ENCODE assay signal across 8 mouse cellular contexts in genomic region chr2:31458989-31459936, GRCm38 (mm10). TPM values are rescaled to one million over a fixed set of nuclear protein-coding genes. Genes with fewer than 3 reads are reported as not detected.
DNase-seq lines count a peak whose midpoint lies in the region; ATAC-seq and TF ChIP-seq lines count a peak whose summit lies in the region.

No protein-coding gene starts in this region.

- H3K27me3 ChIP-seq in lung, embryonic 16.5 days (ENCODE audit: control insufficient read depth, insufficient read depth, low read depth, low read length): peaks cover 9% of the 10 kb centered on the region
- peaks cover 29% of the 10 kb centered on the region for H3K27me3 ChIP-seq in embryonic facial prominence, embryonic 15.5 days
- peaks cover 57% of the 10 kb centered on the region for H3K27me3 ChIP-seq in limb, embryonic 10.5 days (ENCODE audit: low read depth, poor library complexity, severe bottlenecking)
- H3K27me3 ChIP-seq in neural tube, embryonic 15.5 days (replicated peaks): peaks cover 56% of the 10 kb centered on the region
- peaks cover 1% of the 10 kb centered on the region; the same call in 1 of the 2 replicates for H3K27me3 ChIP-seq in cerebellum, adult 2 months (ENCODE audit: control insufficient read depth, insufficient read depth, low read length)

- no peak for TF ChIP-seq CTCF in cerebellum, adult 2 months (IDR thresholded peaks at IDR 0.05; ENCODE audit: borderline replicate concordance, insufficient read depth, low read depth, low read length)

- TF ChIP-seq POLR2A in cerebellum, adult 2 months (IDR thresholded peaks at IDR 0.05; ENCODE audit: borderline replicate concordance, insufficient read depth, low read length): no peak

- H3K4me1 ChIP-seq in lung, embryonic 16.5 days (replicated peaks; ENCODE audit: control insufficient read depth, insufficient read depth, low read length): peaks cover 39% of the 10 kb centered on the region
- peaks cover 25% of the 10 kb centered on the region for H3K4me1 ChIP-seq in embryonic facial prominence, embryonic 15.5 days
- H3K4me1 ChIP-seq in limb, embryonic 10.5 days: peaks cover 40% of the 10 kb centered on the region
- peaks cover 14% of the 10 kb centered on the region for H3K4me1 ChIP-seq in neural tube, embryonic 15.5 days
- H3K4me1 ChIP-seq in cerebellum, adult 2 months (ENCODE audit: control insufficient read depth, insufficient read depth, low read length): no peaks in the 10 kb centered on the region

- H3K36me3 ChIP-seq in lung, embryonic 16.5 days (ENCODE audit: control insufficient read depth, insufficient read depth, low read length): no peaks in the 10 kb centered on the region
- no peaks in the 10 kb centered on the region for H3K36me3 ChIP-seq in embryonic facial prominence, embryonic 15.5 days
- H3K36me3 ChIP-seq in limb, embryonic 10.5 days: no peaks in the 10 kb centered on the region
- no peaks in the 10 kb centered on the region for H3K36me3 ChIP-seq in neural tube, embryonic 15.5 days

- H3K27ac ChIP-seq in lung, embryonic 16.5 days (ENCODE audit: low read length): peak overlapping the region; percentile 95
- H3K27ac ChIP-seq in embryonic facial prominence, embryonic 15.5 days (replicated peaks): 0 out of 2 replicates have a peak overlapping the region, but pooled peaks have one; percentile 29
- H3K27ac ChIP-seq in limb, embryonic 10.5 days: no peak overlapping the region; the same call in 1 of the 2 replicates
- H3K27ac ChIP-seq in neural tube, embryonic 15.5 days (replicated peaks): no peak overlapping the region
- no peak overlapping the region for H3K27ac ChIP-seq in cerebellum, adult 2 months (ENCODE audit: insufficient read depth, low read length)

- intact Hi-C loops in left cerebral cortex, postnatal 36 days (cut with DNase I): no loop called here

- no peak for DNase-seq in lung, postnatal 25 days (ENCODE audit: low spot score)
- no peak for DNase-seq in limb, embryonic 10.5 days (ENCODE audit: low spot score)
- no peak for DNase-seq in cerebellum, adult 2 months
- DNase-seq in embryo, embryonic 9.5 days (ENCODE audit: extremely low spot score): no peak
- DNase-seq in left cerebral cortex, postnatal 36 days (ENCODE audit: low spot score in 2 of 2): no peak

- H3K9me3 ChIP-seq in lung, embryonic 16.5 days (ENCODE audit: control insufficient read depth, low read length): no peaks in the 10 kb centered on the region
- no peaks in the 10 kb centered on the region for H3K9me3 ChIP-seq in embryonic facial prominence, embryonic 15.5 days (replicated peaks)
- H3K9me3 ChIP-seq in limb, embryonic 10.5 days (replicated peaks): no peaks in the 10 kb centered on the region
- no peaks in the 10 kb centered on the region for H3K9me3 ChIP-seq in neural tube, embryonic 15.5 days (replicated peaks)

- WGBS in lung, embryonic 16.5 days: 31% methylated on average over 16 of the region's 16 CpGs
- WGBS in embryonic facial prominence, embryonic 15.5 days: 31% methylated on average over 16 of the region's 16 CpGs
- 30% methylated on average over 16 of the region's 16 CpGs for WGBS in limb, embryonic 10.5 days
- 41% methylated on average over 15 of the region's 16 CpGs for WGBS in neural tube, embryonic 15.5 days
- 47% methylated on average over 16 of the region's 16 CpGs for WGBS in cerebellum, adult 2 months

- H3K4me3 ChIP-seq in lung, embryonic 16.5 days (ENCODE audit: low read length): peak overlapping the region; percentile 48; the same call in 1 of the 2 replicates
- peak overlapping the region; percentile 45 for H3K4me3 ChIP-seq in embryonic facial prominence, embryonic 15.5 days (replicated peaks)
- H3K4me3 ChIP-seq in limb, embryonic 10.5 days: peak overlapping the region; percentile 63
- H3K4me3 ChIP-seq in neural tube, embryonic 15.5 days (replicated peaks): peak overlapping the region; percentile 41
- no peak overlapping the region for H3K4me3 ChIP-seq in cerebellum, adult 2 months (replicated peaks; ENCODE audit: insufficient read depth, low read depth, low read length)

- H3K4me2 ChIP-seq in lung, embryonic 16.5 days (ENCODE audit: low read depth, low read length): peak overlapping the region; percentile 76
- H3K4me2 ChIP-seq in embryonic facial prominence, embryonic 15.5 days (replicated peaks): peak overlapping the region; percentile 83
- peak overlapping the region; percentile 75 for H3K4me2 ChIP-seq in neural tube, embryonic 15.5 days

- ATAC-seq in lung, embryonic 16.5 days (ENCODE audit: low read depth): peak; percentile 86
- no peak for ATAC-seq in embryonic facial prominence, embryonic 15.5 days (ENCODE audit: insufficient number of reproducible peaks, low FRiP score, low TSS enrichment, low read depth)
- no peak for ATAC-seq in neural tube, embryonic 15.5 days (ENCODE audit: low FRiP score)

- peak overlapping the region; percentile 68; the same call in 1 of the 2 replicates for H3K9ac ChIP-seq in lung, embryonic 16.5 days (ENCODE audit: low read length)
- H3K9ac ChIP-seq in embryonic facial prominence, embryonic 15.5 days: no peak overlapping the region
- no peak overlapping the region; the same call in 1 of the 2 replicates for H3K9ac ChIP-seq in neural tube, embryonic 15.5 days (replicated peaks)

RNA-seq across cellular contexts. Expression of gene Ass1, which starts 10.7 kb away (rescaled TPM):
- polyA plus RNA-seq in lung, embryonic 16.5 days (2015; fragmentation: Nextera tagmentation; extraction: Ambion mirVana): 72.0 and 91.8 TPM in 2 replicates
- 38.1 and 41.3 TPM in 2 replicates for polyA plus RNA-seq in embryonic facial prominence, embryonic 15.5 days (2015; fragmentation: Nextera tagmentation; extraction: Ambion mirVana)
- polyA plus RNA-seq in limb, embryonic 10.5 days (2016; fragmentation: Nextera tagmentation; extraction: Ambion mirVana): 6.1 and 6.8 TPM in 2 replicates
- polyA plus RNA-seq in neural tube, embryonic 15.5 days (2015; fragmentation: Nextera tagmentation; extraction: Ambion mirVana): 9.1 and 21.3 TPM in 2 replicates
- polyA plus RNA-seq in cerebellum, adult 2 months (2012; rRNA removed): 27.4 and 29.9 TPM in 2 replicates
- 10 to 100 TPM; 20.2 to 23.8 TPM for total RNA-seq in left cerebral cortex, postnatal 36 days (2021)

Comparison
In these comparisons a context has a peak if more than half of its experiments do, and no peak if none do; other contexts are left out.
1. H3K27ac ChIP-seq: peak in lung, embryonic 16.5 days (single experiment) and embryonic facial prominence, embryonic 15.5 days (single experiment); none in limb, embryonic 10.5 days (single experiment), neural tube, embryonic 15.5 days (single experiment) and cerebellum, adult 2 months (single experiment).
2. Peak in every context shown above with its lines, with median percentiles within 50 percentile points of each other: H3K4me2 ChIP-seq.